Mouse (Mus musculus) thymus, postnatal 14 days (tissue): ENCODE results near the gene Ulk1.

Experiments
- DNase-seq: peaks from one replicate; pipeline ENCODE4 v3.0.0; 2021

The Ulk1 gene

DNA sequence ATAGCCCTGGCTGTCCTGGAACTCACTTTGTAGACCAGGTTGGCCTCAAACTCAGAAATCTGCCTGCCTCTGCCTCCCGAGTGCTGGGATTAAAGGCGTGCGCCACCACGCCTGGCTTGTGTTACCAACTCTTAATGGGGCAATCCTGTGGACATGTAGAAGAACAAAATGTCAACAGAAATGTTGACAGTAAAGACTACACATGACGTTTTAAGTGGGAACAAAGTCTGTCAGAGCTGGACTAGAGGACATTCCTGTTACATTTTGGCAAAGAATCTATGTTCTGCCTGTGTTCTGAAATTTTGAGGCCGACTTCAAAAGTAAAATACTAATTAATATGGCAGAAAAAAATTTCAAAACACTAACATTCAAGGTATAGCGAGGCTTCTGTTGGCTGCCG, 46.0 kb downstream of the Ulk1 start:
- no peak for DNase-seq

DNA sequence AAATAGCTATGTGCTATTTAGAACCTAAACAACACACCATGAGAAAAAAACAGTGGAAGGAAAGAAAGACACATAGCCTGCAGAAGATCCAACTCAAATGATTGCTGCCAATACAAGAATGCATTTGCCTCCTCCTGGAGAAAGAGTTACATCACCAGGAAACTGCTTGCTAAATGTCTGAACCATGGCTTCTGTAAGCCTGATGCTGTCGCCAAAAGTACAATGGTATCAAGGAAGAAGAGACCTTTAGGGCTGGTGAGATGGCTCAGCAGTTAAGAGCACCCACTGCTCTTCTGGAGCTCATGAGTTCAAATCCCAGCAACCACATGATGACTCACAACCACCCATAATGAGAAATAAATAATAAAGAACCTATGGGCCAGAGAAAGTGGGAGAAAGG, 64.9 kb downstream of the Ulk1 start:
- no peak for DNase-seq

DNA sequence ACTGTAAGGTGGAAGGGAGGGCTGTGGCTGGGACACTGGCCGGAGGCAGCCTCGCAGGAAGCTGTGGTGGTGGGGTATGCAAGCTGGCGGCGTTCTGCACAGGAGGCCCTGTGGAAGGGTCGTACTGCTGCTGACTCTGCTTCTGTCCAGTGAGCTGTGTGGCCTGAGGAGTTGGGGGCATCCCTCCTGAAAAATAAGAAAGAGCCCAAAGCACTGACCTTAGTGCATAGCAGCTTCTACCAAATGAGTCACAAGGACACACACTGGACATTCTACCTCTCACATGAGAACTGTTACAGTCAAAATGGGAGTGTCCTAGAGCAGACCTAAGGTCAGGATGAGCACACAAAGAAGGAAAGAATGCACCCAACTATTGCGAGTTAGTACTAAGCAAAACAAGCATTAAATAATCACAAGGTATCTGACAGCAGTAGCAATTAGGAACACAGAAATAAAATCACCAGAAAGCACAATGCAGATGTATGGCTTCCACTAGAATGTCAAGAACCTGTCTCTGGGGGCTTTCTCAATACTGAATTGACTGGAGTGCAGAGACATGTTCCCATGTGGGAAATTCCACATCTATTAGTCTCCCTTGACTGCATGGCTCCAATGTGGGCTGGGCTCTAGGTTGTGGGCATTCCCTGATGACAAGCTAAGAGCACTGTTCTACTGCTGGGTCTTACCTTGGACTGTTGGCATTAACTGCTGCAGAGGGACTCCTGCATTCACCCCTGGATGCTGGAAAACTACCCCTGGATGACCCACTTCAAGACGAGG, 70.2 kb downstream of the Ulk1 start:
- no peak for DNase-seq

DNA sequence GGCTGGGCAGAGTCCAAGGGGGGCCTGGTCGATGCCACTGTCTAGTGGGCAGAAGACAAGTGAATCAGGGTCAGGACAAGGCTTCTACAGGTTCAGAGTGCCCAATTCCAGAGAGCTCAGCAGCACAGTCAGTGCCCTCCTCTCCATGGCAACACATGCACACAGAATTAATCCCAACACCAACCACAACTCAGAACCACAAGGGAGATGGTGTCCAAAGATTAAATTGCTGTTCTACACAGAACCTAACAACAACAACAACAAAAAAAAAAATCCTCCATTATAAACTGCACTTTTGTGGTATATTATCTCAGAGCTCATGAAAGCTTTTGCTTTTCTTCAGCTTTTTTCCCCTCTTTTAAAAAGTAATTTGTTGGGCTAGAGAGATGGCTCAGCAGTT, 74.3 kb downstream of the Ulk1 start:
- DNase-seq = no peak
